Mouse (Mus musculus): ENCODE measurements around the gene Shb. TPM values are rescaled to one million over a fixed set of nuclear protein-coding genes. Genes with fewer than 3 reads are reported as not detected.

The Shb gene
- total RNA-seq, 2 experiments from 2014 or later: 27.0 to 29.0 TPM

GRCm38 (mm10) chr4:45506613-45507012 is 25.7 kb downstream of the Shb start:
- DNase-seq (ENCODE audit: low spot score in 2 of 2): no peak

DNA sequence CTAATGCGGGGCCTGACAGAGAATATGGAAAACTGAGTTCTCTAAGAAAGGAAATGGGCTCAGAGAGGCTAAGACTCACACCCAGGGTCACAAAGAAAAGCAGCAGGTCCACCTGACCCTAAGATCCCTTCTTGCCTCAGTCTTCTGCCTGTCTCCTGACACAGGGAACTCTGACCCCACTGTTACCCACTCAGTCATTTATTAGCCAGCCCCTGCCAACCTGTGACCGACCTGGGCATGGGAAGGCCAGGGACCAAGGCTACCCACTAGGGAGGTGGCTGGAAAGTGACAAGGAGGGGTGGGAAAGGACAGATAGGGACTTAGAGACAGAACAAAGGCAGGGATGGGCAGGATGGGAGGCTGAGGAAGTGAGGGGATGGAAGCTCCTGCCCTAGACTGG is 26.6 kb downstream of the Shb start:
- DNase-seq (ENCODE audit: low spot score in 2 of 2): no peak

DNA sequence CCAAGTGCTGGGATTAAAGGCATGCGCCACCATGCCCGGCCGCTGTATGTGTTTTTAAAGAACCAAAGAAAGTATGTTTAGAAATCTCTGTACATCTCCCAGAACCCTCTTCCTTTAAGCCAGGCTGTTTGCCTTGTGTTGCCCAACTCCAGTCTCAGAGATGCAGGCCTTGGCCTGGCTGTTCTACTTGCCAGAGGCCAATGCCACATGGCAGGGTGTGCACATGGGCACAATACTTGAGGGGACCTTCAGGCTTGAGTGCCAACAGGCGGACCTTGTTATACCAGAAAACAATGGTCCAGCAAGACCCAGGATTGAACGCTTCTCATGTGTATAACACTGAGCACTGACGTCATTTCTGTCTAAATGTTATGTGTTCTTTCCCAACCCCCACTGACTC is 27.1 kb downstream of the Shb start:
- no peak for DNase-seq (ENCODE audit: low spot score in 2 of 2)

DNA sequence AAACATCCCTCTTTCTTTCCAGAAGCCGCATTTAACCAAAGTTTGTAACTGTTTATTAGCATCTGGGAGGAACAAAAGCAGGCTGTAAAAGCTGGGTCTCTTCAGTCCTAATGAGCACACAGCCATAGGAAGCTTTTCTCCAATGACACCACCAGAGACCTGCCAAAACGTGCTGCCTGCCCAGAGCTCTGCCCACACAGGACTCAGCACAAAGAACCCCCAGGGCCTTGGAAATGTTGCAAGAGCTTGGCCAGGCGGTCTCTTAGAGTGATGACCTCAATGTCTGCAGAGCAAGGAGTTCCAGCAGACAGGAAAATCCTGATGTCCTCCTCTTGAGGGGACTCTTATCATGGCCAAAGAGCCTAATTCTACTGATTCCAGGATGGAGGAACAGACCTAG is 28.5 kb downstream of the Shb start:
- no peak for DNase-seq (ENCODE audit: low spot score in 2 of 2)

DNA sequence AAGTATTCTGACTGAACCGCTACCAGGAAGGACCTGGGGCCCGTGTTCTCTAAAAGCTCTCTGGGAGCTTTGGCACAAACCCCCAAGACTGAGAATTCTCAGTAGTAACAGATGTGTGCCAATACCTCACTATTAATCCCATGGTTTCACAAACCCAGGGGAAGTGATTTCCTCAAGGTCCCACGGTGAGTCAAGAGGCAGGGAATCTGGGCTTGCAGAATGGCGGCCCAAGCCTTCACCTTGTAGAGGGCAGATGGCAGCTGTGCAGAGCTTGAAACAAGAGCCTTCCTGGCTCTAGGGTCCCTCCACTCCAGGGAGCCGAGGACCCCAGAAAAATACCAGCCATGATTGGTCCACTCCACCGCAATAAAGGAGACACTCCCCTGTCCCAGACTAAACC is 28.9 kb downstream of the Shb start:
- DNase-seq (ENCODE audit: low spot score in 2 of 2): no peak

- no peak for DNase-seq (ENCODE audit: low spot score in 2 of 2)
Measured at GRCm38 (mm10) chr4:45502002-45502401, 30.3 kb downstream of the Shb start.

DNA sequence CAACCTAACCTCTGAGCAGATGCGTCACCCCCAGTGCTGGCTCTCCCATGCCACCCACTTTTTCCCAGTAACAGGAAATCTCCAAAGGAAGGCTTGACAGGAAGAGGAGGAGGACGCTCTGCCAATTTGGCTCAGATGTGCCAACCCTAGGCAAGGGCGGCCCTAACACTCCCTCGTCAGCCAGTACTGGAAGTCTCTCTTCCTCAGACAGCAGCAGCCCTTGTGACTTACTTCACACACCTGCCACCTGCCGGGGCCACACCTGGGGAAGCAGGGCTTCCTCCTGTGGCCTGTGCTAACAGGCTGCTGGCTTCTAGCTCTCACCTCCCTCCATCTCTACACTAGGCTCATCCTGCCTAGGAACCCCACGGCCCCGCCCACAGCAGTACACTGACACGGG is 31.9 kb downstream of the Shb start:
- no peak for DNase-seq (ENCODE audit: low spot score in 2 of 2)

DNA sequence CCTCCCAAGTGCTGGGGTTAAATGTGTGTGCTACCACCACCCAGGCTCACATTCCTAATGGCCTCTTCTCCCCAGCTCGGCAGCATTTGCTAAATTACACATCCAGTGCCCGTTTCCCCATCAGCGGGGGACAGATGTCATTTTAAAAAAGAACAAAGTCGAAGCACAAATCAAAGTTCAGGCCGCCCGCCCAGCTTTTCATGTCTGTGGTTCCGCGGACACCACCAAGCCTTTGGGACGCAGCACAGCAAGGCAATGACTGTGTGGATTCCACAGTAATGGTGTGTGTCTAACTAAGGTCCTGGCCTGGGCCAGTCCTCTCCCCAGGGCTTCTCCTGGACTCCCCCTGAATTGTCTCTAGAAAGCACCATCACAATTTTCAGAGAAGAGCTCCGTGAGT is 32.7 kb downstream of the Shb start:
- DNase-seq (ENCODE audit: low spot score in 2 of 2): no peak

DNA sequence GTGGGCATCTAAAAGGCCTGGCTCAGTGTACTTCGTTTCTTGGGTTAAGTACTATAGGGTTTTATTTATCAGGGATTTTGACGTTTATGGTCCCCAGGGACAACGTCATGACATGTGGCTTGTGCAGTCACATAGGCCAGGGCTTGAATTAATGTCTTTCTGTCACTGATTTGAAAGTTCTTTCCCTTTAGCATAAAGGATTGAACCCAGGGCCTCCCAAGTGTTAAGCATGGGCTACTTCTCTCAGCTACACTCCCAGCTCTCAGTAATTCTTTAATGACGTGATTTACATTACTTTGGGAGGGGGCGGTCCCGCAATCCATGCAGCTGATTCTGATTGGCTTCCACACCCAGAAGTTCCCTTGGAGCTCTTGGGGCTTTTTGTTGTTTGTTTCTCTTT is 33.2 kb downstream of the Shb start:
- DNase-seq (ENCODE audit: low spot score in 2 of 2): no peak

GRCm38 (mm10) chr4:45498345-45498744 is 33.9 kb downstream of the Shb start:
- no peak for DNase-seq (ENCODE audit: low spot score in 2 of 2)

DNA sequence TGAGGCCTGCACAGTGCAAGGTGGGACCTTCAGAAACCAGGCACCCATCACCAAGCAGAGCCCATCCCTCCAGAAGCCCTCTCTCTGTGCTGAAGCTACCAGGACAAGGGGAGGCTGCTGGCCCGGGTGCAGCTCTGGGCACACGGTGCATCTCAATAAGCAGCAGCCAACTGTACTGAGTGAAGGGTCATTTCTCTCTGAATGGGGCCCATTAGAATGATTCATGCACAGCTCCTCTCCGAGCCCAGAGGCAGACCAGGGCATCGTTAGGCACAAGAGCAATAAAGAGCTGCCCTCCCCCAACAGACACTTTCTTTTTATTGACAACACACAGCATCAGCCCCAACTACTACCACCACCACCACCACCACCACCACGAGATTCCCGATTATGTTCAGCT is 35.0 kb downstream of the Shb start:
- no peak for DNase-seq (ENCODE audit: low spot score in 2 of 2)

GRCm38 (mm10) chr4:45495531-45496201 is 36.6 kb downstream of the Shb start:
- no peak for DNase-seq (ENCODE audit: low spot score in 2 of 2)

GRCm38 (mm10) chr4:45493786-45494400 is 38.4 kb downstream of the Shb start:
- no peak for DNase-seq (ENCODE audit: low spot score in 2 of 2)

DNA sequence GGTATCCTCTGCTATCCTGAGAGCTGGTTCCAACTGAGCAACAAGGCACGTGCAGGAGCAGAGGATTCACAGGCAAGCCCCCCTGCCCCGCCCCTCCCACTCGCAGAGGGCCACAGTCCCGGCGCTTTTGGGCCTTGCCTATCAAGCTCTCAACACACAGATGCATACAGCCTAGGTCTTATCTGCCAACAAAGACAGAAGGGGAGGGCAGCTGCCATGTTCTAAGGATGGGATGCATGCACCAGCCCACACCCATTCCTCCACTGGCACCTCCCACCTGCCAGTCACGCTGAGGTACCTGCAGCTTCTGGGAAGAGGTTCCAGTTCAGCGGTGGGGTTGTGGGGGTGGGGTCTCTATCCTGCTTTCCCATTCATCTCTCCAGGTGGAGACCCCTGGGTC is 39.2 kb downstream of the Shb start:
- DNase-seq (ENCODE audit: low spot score in 2 of 2): no peak

DNA sequence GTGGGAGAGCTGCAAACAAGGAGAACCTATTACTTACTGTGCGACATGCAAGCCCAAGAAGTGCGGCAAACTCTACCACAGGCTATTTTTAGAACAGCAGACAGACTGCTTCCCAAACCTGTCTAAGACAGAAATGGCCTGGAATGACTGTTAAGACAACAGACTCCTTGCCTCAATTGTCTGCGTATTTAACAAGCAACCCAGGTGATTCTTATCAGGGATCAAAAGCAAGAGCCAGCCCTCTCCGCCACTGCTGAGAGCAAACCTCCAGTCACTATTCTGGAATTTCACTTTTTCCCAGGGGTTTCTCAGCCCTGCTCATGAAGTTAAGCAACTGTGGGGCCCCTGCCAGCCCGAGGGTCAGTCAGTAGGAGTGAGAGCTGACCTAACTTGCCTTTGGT is 39.6 kb downstream of the Shb start:
- no peak for DNase-seq (ENCODE audit: low spot score in 2 of 2)

DNA sequence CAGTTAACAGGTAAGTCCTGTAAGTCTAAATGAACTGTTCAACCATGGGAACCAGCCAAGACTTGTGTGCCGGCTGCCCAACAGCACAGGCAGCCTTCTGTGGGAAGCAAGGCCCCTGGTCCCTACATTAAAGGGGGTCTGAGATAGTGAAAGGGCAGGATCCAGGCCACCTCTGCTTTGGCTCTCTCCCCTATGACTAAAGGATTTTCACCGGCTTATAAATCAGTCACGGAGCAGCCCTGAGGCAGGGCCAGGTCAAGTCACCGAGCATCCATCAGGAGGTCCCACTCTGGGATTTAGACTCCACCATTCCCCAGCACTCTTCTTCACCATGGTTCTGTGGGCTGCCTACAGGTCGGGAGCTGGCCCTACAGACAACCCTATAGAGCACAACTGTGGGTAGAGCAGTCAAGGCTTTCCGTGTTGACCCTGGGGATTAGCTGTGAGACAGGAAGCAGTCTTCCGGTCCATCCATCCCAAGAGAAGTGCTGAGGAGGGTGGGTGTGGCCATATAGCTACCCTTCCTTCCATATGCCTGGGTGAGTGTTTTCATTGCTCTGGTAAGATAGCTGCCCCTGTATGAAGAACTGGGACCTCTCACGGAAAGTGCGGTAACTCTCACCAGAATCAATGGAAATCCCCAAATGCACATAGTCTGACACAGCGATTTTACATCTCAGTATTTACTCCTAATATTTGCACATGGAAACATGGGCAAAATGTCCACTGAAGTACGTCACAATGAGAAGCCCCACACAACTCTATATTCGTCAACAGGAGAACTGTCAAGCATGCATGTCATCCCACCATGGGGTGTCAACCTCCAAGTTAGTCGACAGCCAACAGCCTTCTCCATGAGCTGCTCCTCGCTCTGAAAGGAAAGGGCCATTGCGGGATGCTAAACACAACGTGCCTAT is 40.3 kb downstream of the Shb start:
- no peak for DNase-seq (ENCODE audit: low spot score in 2 of 2)

- DNase-seq (ENCODE audit: low spot score in 2 of 2): no peak
Measured at GRCm38 (mm10) chr4:45491119-45491679, 41.1 kb downstream of the Shb start.

- no peak for DNase-seq (ENCODE audit: low spot score in 2 of 2)
Measured at GRCm38 (mm10) chr4:45490036-45490752, 42.1 kb downstream of the Shb start.

DNA sequence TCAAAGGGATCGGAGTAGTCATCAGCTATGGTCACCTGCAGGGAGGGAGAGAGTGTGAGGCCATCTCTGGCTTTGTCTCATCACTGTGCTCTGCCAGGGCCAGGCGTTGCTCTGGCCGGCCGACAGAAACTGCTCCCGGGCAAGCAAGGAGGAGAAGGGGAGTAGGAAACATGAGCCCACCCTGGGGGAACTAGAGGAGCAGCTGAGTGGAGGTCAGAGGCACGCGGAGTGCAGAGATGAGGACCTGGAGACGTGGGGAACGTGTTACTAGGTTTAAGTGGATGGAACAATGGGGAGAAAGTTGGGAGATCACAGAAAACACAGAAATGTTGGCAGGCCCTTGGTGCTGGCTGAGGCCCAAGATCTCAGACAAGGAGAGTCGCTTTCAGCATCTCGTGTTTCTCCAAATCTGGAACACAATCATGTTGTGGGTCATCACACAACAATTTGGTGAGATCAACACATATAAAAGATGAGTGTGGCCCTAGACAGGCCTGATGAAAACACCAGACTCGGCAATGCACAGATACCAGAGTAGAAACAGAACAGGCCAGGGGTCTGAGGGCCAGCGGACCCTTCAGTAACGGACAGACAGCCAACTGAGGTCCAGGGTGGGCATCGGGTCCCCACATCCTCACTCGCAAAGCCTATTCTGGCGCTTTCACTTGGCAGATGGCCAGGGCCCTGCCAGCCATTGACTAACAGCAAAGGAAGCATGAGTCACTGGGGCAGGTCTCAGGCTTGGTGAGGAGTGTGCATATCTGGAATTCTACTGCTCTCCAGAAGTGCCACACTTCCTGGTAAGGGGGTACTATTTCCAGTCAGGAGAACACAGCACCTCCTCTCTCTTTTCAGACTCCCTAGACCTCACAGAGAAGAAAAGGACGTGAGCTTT is 42.9 kb downstream of the Shb start:
- DNase-seq (ENCODE audit: low spot score in 2 of 2): peak in 1 of 2 experiments; percentile 62

GRCm38 (mm10) chr4:45487681-45488081 is 44.6 kb downstream of the Shb start:
- DNase-seq (ENCODE audit: low spot score in 2 of 2): no peak
